Mouse (Mus musculus): ENCODE data around the gene Auts2. TPM values are rescaled to one million over a fixed set of nuclear protein-coding genes. Genes with fewer than 3 reads are reported as not detected.

Auts2 gene
- total RNA-seq, 2 experiments from 2014 or later = 103 to 156 TPM

GRCm38 (mm10) chr5:132115631-132116030, 427.5 kb downstream of the Auts2 start:
- DNase-seq (ENCODE audit: extremely low spot score in 1 of 2, low spot score in 1 of 2) = no peak

GRCm38 (mm10) chr5:132114561-132115301, 428.4 kb downstream of the Auts2 start:
- no peak for DNase-seq (ENCODE audit: extremely low spot score in 1 of 2, low spot score in 1 of 2)

DNA sequence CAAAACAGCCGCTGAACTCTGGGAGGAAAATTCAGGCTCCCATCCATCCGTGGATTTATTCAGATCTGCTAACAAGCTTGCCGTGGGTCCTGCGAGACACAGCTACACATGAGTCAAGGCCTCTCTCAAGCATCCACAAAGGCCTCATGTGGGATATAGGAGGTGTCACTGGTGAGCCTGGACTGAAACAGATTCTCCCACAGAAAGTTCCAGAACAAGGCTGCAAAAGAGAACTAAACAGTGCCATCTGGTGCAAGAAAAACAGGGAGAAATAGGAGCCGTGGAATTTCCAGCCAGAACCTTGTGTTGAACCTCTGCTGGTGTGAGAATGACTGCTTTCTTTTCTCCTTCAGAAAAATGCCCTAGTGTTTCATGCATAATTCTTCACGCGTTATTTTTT, 429.7 kb downstream of the Auts2 start:
- no peak for DNase-seq (ENCODE audit: extremely low spot score in 1 of 2, low spot score in 1 of 2)

- DNase-seq (ENCODE audit: extremely low spot score in 1 of 2, low spot score in 1 of 2) = no peak
Measured at GRCm38 (mm10) chr5:132112666-132113065, 430.5 kb downstream of the Auts2 start.

DNA sequence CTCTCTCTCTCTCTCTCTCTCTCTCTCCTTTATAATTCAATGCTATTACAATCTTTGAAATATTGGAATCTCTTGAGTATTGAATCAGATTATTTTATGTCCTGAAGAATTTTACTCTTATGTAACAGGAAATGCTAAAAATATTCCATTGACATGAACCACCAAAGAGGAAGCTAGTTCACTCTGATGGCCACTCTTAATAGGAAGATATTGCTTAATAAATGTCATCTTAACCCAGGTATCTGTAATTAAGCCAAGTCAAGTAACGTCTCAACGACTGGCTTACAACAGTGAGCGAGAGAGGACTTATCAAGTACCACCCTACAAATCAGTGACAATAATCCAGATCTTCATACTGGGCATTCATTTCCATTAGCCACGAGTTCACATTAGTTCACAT, 440.7 kb downstream of the Auts2 start:
- no peak for DNase-seq (ENCODE audit: extremely low spot score in 1 of 2, low spot score in 1 of 2)

DNA sequence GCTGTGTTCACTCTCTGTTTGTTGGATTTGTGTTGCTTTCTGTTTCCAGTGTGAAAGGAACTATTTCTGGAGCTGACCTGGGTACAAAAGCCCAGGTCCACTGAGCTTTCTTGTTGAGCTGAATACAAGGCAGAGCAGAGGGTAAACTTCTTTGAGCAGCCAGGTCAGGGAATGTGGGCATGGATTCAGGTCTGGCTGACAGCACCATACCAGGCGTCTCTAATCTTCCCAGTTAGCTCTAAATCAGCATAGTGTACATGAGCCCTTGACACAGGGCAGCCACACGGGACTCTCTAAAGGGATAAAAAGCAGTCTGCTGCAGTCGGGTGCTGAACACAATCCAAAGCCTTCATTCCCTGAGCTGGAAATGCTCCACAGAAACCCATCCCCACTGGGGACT, 444.7 kb downstream of the Auts2 start:
- no peak for DNase-seq (ENCODE audit: extremely low spot score in 1 of 2, low spot score in 1 of 2)

DNA sequence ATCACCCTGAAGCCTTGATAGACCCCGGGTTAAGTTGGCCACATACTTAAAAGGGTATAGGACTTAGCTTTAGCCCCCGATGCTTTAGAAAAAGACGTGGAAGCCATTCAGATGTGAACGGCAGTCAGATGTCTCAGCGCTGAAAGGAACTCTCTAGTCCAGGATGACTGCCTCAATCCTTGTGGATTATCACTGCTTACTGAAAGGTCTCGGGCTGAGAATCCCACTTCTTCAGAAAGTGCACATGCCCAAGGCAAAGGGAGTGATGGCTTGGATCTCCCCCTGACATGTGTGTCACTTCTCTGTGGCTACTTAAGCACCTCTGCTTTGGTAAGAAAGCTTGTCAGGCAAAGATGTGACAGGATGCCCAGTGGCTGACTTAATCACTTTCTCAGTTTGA, 450.4 kb downstream of the Auts2 start:
- DNase-seq (ENCODE audit: extremely low spot score in 1 of 2, low spot score in 1 of 2) = no peak

DNA sequence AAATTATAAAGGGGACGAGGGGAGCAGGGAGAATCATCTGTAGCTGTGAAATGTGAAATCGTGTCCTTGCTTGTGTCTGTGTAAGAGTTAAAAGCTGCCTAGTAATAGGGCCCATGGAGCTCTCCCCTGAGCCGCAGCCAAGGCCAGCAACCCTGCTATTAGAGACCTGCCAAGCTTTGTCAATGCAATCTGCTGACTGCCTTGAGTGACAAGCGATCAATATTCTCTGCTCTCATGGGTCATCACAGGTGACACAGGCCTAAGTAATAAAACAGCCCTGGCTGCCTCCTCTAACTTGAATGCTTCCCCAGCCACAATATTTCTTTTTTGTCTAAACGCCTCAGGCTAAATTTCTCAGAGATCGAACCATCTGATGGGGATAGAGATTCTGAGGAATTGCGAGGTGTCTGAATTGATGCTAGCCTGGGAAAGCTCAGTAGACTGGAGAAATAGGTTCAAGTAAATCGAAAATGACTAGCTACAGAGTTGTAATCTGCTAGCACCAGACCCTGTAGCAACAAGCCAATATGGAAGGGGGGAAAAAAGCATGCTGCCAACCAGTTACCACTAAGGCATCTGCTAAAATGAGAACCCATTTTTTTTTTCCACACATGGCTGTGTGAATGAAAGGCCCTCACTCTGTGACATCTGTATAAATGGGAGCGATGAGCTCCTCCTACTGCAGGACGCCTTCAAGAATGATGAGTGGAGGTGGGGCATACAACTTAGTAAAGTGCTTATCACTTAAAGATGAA, 453.5 kb downstream of the Auts2 start:
- no peak for DNase-seq (ENCODE audit: extremely low spot score in 1 of 2, low spot score in 1 of 2)

DNA sequence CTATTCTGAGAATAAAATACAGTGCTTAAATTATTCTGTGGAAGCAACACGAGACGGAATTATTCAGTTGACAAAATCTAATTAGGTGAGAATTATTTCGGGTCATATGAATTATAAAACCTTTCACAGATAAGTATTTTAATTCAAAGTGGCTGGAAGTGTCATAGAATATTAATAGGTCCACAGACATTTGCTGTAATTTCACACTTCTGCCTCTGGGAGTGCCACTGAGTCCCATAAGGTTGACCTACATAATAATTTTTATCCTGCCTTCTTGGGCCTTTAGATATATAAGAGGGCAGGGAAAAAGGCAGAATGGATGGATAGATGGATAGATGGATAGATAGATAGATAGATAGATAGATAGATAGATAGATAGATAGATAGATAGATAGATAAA, 454.6 kb downstream of the Auts2 start:
- DNase-seq (ENCODE audit: extremely low spot score in 1 of 2, low spot score in 1 of 2) = no peak

- no peak for DNase-seq (ENCODE audit: extremely low spot score in 1 of 2, low spot score in 1 of 2)
Measured at GRCm38 (mm10) chr5:132083753-132084326, 459.3 kb downstream of the Auts2 start.

GRCm38 (mm10) chr5:132075942-132076341, 467.2 kb downstream of the Auts2 start:
- DNase-seq (ENCODE audit: extremely low spot score in 1 of 2, low spot score in 1 of 2) = no peak

DNA sequence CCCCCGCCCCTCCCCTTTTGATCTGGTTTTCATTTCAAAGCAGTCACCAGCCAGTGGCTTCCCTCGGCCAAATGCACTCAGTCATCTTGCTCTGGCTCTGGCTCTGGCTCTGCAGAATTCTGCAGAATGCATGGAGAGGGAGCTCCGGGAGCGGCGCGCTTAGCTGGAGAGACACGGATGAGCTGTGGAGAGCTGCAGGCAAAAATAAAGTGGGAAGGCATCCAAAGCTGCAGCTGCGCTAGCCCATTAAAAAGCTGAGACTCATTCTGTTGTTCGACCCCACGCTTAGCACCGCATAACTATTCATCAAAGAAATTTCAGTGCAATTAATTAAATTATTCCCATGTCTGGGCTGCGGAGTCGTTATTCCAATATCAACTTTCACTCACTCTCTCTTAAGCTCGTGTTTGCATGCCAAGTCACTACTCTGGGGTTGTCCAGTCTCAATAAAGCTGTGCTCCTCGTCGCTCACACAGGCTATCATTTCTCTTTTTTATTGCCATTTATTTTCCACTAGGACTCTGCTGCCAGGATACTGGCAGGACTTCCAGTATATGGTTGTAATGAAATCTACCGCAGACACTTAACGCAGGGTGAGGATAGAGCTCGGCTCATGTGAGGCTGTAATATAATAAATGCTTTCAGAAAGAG, 468.3 kb downstream of the Auts2 start:
- peak; percentile 46 to 49 for DNase-seq (ENCODE audit: extremely low spot score in 1 of 2, low spot score in 1 of 2)

- no peak for DNase-seq (ENCODE audit: extremely low spot score in 1 of 2, low spot score in 1 of 2)
Measured at GRCm38 (mm10) chr5:132074360-132074723, 468.8 kb downstream of the Auts2 start.

- DNase-seq (ENCODE audit: extremely low spot score in 1 of 2, low spot score in 1 of 2) = no peak
Measured at GRCm38 (mm10) chr5:132073677-132074359, 469.3 kb downstream of the Auts2 start.

DNA sequence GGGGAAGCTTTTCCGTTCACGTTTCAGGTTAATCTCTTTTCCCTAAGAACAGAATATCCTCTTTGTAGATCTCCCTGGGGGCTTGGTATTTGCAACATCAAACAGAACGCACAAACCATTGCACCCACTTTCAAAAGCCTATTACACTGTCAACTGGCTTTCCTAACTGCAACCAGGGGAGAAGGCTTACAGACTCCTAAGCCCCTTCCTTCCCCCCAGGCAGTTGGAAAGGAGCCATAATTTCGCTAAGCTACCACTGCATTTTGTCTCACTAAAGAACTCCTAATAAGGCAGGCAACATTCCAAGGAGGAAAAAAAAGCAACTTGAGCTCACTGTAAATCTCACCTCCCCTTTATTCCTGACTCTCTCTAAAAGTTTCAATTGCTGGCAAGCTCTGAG, 470.8 kb downstream of the Auts2 start:
- DNase-seq (ENCODE audit: extremely low spot score in 1 of 2, low spot score in 1 of 2) = no peak

DNA sequence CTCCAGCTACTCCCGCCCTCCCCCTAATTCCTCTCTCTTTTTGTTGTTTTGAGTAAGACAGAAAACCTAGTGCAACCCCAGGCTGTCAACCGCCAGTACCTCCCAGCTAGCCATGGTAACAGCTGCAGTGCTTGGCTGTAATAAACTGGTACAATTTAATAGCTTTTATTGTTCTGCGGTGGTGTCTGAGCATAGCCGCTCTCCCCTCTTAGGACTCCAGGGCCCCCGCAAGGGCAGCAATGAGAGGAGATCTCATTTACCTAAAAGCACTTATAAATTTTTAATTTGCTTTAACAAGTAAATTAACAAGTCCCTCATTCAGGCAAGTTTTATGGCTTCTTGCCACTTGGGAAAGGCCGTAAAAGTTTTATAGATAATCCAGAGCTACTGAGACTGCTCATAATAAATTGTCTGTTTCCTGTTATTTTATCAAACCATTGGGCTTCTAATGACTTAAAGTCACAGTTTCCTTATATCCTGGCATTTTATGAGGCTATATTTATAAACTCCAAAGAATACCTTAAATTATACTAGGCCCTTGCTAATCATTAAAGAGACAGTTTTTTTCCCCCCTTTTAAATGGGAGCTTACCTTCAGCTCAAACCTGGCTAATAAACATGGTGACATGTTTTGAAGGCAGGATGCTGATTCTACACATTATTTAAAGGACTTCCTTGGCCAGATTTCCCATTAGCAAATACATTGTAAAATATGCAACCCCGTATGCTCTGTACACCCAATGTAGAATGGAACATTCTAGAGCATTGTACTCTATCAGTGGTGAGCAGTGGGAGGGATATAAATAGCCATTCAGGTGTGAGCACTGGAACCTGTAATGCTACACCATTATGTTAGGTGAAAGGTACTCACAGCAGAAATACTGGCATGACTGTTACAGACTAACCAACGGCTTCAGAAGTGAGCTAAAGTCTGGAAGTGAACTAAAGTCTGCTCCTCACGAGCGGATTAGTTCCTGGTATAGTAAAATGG, 475.1 kb downstream of the Auts2 start:
- DNase-seq (ENCODE audit: extremely low spot score in 1 of 2, low spot score in 1 of 2) = no peak

DNA sequence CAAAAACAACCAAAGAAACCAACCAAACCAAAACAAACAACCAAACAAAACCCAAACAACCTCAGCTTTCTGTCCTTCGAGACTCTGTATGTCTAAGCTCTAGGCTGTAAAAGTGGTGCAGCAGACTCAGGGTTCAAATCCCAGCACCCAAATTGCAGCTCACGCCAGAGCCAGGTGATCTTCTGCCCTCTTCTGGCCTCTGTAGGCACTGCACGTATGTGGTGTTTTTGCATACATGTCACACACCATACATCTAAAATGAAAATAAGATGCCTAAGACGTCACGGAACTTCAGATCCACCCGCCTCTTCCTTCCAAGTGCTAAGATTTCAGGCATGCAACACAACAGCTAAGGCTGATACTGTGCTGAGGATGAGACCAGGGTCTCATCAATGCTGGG, 483.0 kb downstream of the Auts2 start:
- DNase-seq (ENCODE audit: extremely low spot score in 1 of 2, low spot score in 1 of 2) = no peak

DNA sequence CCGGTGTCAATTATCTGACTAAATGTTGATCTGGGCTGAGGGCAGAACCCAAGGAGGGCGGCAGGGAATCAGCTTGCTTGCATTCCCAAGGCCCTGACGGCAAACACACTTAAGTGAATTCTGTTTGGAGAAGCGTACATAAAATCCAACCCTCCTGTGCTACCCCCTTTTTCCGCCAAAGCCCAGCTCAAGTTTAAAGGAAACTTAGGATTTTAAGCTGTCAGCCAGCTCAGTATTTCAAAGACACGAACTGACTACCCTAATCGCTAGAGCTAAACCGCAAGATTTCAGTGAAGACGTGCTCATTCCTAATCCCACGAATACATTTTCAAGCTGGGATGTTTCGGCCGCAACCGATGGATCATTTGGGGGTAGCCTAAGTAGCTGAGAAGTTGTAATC, 490.5 kb downstream of the Auts2 start:
- no peak for DNase-seq (ENCODE audit: extremely low spot score in 1 of 2, low spot score in 1 of 2)

DNA sequence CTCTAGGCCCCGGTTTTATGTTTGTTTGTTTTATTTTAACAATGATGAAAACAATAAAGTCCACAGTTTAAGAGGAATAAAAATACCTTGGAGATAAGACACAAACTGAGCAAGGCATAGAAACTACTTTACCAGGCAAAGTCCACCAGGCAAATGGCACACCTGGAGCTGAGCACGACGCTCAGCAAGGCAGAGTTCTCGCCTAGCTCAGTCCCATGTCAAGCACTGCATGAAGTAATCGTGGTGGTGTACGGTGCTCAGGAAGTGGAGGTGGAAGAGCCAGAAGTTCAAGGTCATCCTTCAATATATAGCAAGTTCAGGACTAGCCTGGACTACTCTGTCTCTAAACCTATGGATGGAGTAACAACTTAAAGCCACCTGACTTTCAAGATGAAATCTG, 503.6 kb downstream of the Auts2 start:
- DNase-seq (ENCODE audit: extremely low spot score in 1 of 2, low spot score in 1 of 2) = no peak
